Mouse (Mus musculus) cerebellum, adult 8-10 months (tissue): Measurements from ENCODE around the gene Nr0b2.
"Not testable (repeated sequence)": the region's sequence is repeated elsewhere in the genome, so short reads cannot be mapped to it uniquely, and the experiment has no call there.

Source experiments
- DNase-seq: peaks from one replicate; pipeline ENCODE4 v3.0.0; 2022

Gene Nr0b2

DNA sequence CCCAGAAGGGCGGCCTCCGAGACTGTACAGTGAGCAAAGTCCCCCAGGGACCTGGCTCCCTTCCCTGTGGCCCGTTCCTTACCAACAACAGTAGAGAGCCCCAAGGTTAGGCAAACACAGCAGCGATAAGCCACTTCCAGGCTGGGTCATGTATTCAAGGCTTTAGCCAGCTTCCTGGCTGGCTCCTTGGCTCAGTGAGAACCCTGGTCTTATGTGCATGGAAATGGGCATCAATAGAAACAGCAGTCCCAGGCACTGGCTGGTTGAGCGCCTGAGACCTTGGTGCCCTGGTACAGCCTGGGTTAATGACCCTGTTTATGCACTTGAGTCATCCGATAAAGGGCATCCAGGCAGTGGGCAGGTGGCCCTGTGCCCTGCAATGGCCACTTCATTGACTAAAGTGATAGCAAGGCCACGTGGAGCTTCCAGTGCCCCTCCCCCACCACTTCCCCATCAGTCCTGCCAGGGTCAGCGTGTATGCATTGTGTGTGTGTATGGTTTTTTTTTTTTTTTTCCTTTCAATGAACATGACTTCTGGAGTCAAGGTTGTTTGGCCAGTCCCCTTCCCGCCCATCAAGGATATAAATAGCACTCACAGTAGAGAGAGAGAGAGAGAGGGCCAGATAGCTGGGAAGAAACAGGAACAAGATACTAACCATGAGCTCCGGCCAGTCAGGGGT, at the start of gene Nr0b2:
Nr0b2 (plus strand) TSS at position 609 of the 680 bp plus-strand sequence.
- no peak for DNase-seq

DNA sequence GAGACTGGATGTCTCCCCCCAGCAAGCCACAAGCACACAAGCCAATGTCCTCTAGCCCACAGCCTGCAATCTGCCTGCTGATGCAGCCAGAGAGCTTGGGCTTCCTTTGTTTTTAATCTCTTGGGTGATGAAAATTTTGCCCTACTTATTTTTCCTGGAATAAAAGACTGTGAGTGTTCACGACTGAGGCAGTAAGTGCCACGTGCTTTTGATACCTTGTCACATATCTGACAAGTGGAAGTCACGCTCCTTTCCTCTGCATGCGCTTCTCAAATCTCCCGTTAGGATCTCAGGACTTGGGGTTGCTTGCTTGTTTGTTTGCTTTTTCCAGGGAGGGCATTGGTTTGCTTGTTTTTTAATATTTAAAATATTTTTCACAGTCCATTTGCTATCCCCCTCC, 48.9 kb upstream of the Nr0b2 start:
- no peak for DNase-seq

DNA sequence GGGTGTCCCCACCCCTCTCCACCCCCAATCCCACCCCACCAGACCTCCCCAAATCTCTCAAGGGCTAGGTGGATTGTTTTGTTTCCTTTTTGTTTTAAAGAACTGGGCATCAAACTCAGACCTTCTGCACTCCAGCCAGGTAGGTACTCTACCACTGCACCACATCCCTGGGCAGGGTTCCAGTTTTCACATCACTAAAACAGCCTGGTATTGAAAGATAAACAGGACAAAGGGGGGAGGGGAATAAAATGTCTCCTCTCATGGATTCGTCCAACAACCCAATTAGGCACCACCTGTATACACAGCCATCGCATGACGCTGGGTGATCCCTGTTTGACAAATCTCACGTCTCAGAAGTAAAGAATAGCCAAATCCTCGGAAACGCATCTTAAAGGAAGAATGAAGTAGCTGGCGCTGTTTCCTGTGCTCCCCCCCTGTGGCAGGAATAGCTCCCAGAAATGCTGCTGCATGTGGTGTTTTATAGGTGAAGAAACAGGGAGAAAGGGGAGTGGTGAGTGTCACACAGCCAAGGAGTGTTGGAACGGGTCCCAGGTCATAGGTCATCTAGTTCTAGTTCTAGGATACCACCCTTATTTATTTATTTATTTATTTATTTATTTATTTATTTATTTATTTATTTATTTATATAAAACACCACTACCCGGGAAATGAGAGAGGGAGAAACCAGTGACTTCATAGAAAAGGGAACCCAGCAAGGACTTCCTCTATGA, 48.3 kb upstream of the Nr0b2 start:
- no peak for DNase-seq

DNA sequence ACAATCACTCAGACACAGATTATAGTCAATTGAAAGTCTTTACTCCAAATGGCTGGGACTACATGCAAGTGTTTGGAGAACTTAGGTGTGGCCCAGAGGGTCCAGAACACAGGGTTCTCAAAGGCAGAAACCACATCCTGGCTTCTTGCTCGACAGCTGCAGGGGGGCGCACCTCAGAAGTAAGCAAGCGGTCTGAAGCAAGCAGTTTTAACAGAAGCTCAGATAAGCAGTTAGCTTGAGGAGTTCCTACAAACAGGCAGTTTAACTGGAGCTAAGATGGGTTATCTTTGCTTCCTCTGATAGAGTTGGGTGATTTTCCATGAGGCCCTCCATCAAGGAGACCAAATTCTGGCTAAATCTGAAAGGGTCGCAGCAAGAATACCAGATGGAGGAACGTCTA, 46.6 kb upstream of the Nr0b2 start:
- no peak for DNase-seq

DNA sequence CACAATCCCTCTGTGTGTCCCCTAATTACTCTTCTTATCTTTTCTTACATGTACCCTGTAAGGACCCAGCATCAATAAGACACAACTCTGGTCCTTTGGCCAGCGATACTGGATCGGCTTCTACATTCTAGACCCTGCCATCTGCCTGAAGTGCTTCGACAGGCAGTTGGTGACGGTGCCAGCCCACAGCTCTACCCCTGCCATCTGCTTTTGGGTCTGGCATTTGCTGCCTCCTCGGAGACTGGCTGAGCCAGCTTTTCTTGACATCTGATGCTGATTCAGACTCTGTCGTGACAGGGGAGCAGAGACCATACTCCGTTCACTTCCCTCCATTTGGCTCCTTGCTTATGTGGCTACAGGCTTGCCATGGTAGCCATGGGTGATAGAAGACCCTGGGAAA, 44.2 kb upstream of the Nr0b2 start:
- peak; percentile 70 for DNase-seq

DNA sequence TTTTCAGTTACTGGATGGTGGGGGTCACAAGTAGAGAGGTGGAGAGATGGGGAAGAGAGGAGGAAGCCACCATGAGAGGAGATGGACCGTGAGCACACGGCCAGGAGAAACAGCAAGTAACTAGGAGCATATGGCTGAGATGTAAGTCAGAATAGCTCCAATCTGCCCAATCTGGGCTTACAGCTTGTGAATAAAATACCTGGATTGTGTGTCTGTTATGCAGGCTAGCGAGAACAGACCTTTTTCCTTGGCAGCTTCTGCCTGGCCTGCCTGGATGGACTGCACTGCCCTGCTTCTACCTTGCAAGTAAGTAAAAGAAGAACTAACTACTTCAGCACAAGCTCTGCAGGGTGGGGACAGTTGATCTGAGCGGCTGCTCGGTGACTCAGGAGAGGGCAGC, 42.1 kb upstream of the Nr0b2 start:
- DNase-seq, result peak; percentile 45

DNA sequence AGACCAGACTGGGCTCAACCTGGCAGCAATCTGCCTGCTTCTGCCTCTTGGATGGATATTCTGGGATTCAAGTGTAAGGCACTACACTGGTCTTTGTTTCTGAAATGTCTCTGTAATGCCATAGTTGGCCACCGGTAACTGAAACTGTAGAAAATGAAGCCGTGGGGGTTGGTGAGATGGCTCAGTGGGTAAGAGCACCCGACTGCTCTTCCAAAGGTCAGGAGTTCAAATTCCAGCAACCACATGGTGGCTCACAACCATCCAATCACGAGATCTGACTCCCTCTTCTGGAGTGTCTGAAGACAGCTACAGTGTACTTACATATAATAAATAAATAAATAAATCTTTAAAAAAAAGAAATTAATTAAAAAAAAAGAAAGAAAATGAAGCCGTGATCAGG, 40.7 kb upstream of the Nr0b2 start:
- not testable (repeated sequence) for DNase-seq

DNA sequence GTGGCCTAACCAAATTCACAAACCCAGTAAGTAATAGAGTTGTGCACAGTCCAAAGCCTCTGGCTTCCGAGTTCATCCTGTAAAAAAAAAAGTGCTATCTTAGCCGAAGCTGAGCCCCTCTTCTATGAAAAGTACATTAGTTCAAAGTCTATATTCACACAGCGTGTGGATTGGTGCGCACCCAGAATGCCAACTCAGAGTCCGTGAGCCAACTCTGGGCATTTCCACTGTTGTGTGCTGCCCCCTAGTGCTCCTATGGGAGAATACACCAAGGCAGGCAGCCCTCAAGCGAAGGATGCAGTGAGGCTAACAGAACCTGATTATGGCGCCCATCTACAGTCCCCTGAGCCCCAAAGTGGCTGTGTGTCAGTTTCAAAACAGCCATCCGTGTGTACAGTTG, 40.2 kb upstream of the Nr0b2 start:
- peak; percentile 87 for DNase-seq

DNA sequence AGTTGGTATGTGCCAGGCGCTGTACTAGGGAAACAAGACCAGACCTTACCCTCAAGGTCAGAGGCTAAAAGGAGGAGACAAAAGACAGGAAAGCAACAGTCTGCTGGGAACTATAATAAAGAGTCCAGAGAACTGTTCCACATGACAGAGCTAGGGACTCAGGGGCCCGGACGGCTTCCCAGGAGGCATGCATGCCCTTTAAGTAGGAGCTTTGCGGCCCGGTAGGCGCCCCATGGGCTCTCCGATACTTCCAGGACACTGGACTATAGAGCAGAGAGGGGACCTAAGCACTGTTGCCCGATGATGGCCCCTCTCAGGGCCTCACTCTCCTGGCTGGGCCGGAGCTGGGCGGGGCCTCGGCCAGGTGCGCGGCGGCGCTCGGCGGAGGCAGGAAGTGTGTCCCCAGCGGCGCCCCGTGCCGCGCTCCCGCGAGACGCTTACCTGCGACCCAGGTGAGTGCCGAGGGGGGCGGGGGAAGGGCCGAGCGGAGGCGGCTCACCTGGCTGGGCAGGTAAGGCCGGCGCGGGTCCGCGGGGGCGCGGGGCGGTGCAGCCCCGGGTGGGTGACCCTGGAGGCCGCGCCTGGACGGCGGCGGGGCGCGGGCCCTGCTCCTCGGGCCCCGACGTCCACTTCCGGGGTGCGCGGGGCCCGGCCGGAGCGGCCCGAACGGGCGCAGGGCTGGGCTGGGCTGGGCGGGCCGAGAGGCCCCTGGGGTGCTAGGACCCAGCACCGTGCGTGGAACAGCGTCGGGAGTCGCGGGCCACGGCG, 34.4 kb upstream of the Nr0b2 start, which contains the start of gene Kdf1:
Kdf1 (plus strand) TSS at position 363 of the 768 bp plus-strand sequence.
- DNase-seq, result no peak

DNA sequence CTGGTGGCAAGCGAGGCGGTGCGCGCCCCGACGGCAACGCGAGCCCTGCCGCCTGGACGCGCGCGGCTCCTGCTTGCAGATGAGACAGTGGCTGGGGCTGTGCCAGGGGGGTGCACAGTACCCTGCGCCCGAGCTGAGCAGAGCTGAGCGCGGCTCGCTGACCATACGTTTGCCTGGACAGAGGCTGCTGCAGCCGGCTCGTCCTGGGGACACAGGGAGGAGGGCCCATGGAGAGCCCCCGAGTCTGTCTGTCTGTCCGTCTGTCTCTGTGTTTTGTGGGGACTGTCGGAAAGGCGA, 33.9 kb upstream of the Nr0b2 start:
- no peak for DNase-seq

DNA sequence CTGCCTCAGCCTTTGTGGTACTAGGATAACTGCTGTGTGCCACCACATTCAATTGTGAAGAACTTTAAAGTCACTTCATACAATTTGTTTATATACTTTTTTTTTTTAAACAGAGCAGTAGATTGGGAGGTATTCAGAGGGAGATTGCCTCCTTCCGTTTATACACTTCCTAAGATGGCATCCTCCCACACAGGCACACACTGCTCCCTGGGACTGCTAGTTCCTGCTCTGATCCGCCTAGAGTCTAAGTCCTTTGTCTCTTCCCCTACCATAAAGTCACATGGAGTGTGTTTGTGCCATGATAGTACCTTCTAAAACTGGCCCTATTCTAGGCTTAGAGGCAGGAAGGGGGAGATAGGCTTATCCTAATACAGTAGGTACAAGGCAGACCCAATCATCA, 31.7 kb upstream of the Nr0b2 start:
- no peak for DNase-seq

DNA sequence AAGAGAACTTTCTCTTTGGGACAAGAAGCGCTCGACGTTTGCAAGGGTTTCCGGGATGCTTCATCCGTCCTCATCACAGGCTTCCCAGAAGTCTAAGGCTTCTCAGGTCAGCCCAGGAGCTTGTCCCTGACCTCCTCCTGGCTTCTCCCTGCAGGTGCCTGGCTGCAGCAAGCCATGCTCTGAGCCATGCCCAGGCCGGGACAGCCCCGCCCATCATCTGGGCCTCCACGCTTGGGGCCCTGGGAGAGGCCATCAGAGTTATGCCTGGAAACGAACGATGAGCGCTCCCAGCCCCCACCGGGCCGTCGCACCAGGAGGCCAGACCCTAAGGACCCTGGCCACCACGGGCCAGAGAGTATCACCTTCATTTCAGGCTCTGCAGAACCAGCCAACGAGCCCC, 25.4 kb upstream of the Nr0b2 start:
- no peak for DNase-seq

DNA sequence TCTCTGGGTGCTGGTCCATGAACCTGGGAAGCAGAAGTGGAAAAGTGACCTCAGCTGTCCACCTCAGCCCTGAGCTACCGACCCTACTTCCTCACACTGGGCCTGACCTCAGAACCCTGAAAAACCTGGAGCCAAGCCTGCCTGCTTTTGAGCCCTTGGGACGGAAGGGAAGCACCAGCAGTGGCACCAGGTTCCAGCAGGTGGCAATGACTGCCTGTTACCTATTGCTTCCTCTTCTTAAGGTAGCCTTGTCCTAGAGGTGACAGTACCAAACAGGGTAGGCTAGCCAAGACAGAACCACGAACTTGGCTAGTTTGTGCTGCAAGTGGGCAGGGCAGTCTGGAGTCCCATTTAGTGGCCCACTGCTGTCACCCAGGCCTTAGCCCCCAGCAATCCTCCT, 20.4 kb upstream of the Nr0b2 start:
- DNase-seq, result no peak

DNA sequence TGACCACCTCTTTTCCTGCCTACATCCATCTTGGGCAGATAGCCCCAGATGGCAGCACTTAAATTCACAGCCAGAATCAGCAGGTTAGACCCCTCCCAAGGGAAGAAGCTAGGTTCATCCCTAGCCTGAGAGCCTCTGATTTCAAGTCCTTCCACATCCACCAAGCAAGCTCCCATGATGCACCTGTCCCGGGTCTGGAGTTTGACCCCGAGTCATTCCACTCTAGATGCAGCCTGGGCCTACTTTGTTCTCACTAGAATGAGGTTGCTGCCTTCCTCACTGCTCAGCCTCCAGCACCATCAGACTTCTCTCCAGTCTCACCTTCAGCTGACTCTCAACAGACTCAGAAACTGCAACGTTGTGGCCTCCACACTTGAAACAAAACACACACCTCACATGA, 17.1 kb upstream of the Nr0b2 start:
- no peak for DNase-seq

DNA sequence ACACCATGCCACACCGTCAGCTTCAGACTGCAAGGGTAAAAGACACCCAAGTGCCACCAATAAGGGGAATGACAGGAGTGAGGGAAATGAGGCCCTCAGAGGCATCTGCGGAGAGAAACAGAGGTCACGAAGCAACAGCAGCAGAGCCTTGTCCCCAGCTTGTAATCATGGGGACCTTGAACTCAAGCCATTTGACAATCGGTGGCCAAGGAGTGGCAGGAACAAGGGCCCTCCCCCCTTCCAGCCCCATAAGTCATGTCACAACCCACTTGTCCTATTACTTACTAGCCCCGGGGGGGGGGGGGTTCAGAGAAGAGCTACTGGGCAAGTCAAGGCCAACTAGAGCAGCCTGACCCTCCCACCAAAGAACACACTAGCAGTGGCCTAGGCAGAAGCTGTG, 16.5 kb upstream of the Nr0b2 start:
- DNase-seq, result no peak

DNA sequence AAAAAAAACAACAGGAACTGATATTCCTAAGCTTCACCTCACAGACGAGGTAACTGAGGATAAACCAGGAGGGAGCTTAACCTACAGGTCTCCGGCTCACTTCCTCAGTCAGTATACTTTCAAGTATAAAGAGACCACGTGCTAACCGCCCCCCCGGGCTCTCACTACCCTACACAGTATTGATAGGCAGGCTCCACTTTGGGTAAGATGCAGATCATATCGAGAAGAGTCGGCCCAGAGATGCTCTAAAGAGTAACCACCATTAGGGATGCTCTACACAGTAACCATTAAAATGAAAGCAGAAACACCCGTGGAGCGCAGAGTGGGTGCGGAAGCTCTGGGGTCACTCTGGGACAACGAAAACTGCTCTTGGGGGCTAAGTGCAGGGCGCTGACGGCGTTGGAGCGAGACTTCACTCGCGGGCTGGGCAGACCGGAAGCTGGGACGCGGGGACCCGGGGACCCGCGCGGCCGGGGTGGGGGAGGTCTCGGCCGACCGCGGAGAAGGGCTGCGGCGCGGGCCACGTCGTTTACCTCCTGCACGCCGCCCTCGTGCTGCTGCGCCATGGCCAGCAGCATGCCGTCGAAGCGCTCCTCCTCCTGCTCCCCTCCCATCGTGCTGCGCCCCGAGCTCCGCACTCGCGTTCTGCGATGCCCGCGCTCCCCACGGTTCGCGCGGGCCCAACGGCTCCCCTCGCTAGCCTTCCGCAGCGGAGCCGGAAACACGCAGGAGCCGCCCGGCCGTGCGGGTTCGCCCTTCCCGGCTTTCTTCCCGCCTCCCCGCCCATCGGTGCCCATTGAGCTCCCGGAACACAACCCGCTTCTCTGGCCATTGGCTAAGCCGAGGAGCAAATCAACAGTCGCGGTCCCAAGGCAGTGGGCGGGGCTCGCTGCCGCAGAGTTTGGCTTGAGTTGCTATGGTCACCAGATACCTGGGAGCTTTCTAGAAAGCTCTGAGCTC, 7.6 kb upstream of the Nr0b2 start, which contains the start of gene Nudc:
Nudc (minus strand) TSS at position 725 of the 960 bp plus-strand sequence.
- DNase-seq, result peak; percentile 96

DNA sequence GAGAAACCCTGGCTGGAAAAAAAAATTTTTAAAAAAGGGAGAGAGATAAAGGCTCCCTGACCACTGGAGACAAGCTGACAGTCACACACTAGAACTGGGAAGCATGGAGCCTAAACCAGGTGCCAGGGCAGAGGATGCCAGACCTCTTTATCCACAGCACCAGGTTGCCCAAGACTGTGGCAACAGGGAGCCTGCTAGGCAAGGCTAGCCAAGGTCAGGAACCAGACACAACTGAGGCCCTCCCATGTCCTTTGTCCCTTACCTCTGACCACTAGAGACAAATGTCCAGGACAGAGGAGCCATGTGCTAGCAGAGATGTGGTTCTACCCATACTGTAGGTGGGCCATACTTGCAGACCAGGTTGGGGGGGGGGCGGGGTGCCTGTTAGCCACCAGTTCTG, 1.1 kb upstream of the Nr0b2 start:
- no peak for DNase-seq

DNA sequence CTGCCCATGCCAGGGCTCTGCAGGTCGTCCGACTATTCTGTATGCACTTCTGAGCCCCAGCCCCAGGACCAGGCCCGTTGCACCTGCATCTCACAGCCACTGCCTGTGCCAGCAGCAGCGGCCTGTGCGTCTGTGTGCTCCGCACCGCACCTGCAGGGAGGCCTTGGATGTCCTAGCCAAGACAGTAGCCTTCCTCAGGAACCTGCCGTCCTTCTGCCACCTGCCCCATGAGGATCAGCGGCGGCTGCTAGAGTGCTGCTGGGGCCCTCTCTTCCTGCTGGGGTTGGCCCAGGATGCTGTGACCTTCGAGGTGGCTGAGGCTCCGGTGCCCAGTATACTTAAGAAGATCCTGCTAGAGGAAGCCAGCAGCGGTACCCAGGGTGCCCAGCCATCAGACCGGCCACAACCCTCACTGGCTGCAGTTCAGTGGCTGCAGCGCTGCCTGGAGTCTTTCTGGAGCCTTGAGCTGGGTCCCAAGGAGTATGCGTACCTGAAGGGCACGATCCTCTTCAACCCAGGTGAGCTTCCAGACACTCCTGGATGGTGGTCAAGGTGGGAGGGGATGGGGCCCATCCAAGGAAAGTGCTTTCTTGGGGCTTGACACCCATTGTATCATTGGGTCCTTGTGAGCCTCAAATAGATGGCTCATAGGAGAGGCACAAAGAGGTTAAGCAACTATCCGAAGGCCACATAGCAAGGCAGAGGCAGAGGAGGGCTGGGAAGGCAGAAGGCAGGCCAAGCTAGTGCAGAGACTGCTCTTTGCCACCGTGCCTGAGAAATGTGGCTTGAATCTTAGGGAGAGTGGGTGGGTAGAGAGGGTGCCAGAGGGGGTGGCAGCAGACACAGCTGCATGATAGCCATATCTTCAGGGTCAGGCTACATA, 513 bp downstream of the Nr0b2 start:
- no peak for DNase-seq

DNA sequence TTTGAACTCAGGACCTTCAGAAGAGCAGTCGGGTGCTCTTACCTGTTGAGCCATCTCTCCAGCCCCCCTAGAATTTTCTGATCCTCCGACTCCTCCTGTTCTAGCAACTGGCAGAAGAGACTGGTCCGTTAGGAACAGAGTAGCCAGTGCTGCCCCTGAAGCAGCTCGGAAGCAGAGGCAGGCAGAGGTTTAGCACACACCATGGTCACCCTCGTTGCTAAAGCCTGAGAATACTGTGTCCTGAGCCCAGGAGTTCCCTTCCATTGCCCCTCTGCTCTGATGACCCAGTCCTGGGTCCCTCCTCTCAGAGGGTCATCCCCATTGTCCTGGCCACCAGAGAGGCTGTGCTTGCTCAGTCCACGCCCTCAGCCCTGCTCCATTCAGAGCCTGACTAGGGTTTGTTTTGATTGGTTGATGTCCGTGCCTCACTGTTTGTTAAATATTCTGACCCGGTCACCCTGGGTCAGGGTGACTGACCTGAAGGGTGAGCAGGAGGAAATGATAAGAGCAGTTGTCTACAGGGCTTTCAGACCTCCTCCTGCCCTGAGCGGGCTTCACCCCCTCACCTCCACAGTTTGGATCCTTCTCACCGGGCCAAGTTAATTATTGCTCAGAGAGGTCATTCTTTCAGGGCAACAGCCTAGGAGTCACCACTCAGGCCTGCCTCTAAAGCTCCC, 4.0 kb downstream of the Nr0b2 start:
- DNase-seq, result no peak

DNA sequence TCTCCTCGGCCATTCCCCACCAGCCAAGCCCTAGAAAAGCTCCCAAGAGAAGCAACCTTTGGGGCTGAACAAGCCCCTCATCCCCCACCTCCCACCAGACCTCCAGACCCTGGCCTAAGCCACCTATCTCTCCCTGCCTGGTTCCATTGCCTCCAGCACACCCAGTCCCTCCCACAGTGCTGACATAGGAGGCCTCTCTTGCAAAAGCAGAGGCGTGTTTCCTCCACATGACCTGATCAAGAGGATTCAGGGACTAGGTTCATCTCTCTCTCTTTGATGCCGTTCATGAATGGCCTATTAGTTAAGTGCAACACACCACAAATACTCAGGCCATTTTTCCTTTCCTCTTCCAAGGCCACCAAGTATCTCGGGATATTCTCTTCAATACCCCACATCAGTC, 6.7 kb downstream of the Nr0b2 start:
- no peak for DNase-seq

DNA sequence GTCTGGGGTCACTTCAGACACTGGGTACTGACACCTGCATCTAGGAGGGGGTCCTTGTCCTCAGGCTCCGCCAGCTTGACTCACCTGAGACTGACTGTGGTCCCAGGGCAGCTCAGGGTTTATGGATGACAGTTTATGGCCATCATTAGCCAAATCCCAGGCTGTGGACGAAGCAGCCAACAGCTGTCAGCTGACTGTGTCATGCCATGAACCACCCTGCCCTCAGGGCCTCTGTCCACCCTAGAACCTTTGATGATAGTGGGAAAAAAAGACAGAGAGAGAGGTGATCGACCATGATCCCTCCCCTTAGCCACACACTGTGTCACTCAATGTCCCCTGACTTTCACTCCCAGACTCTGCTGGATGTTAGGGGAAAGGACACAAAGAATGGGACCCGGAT, 8.4 kb downstream of the Nr0b2 start:
- DNase-seq, result no peak
